ENCODE assay signal across 12 mouse cellular contexts in the genomic region with DNA sequence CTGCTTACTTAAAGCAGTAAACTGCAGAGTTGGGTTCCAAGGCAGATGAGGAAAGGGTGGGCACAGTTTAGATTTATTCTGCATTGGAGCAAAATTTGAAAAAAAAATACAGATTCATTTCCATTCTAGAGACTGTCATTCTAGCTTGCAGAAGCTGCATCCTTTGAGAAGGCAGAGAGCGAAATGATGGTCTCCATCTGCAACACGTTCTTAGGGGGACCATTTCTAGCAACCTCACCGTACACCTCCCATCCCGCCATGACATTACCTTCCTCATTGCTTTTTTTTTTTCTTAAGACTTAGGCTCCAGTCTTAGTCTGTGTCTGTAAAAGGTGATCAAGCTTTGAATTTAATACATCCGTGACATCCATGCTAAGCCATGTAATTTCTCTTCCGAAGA. TPM values are rescaled to one million over a fixed set of nuclear protein-coding genes. Genes with fewer than 3 reads are reported as not detected.
DNase-seq lines count a peak whose midpoint lies in the region; ATAC-seq and TF ChIP-seq lines count a peak whose summit lies in the region.
"Had no signal": no experiment of that assay in that cellular context is flagged by ENCODE, and none has a peak within 500 bp of the region (broad histone marks: within the 10 kb centered on the region; RNA-seq: fewer than 3 reads in every experiment).

No protein-coding gene starts in this region.

- H3K9me3 ChIP-seq in forebrain, embryonic 15.5 days = no peaks in the 10 kb centered on the region
- no peaks in the 10 kb centered on the region for H3K9me3 ChIP-seq in midbrain, postnatal 0 days (ENCODE audit: low read length)
- H3K9me3 ChIP-seq: embryonic facial prominence, embryonic 13.5 days; heart, embryonic 13.5 days had no signal

- H3K27ac ChIP-seq in cerebellum, adult 2 months (ENCODE audit: insufficient read depth, low read length) = peak overlapping the region; percentile 99; the same call in 1 of the 2 replicates
- H3K27ac ChIP-seq in left cerebral cortex, adult 2 months = peak overlapping the region; percentile 93
- peak overlapping the region; percentile 96 for H3K27ac ChIP-seq in forebrain, embryonic 15.5 days (replicated peaks)
- H3K27ac ChIP-seq in midbrain, postnatal 0 days (ENCODE audit: low read depth, low read length) = peak overlapping the region; percentile 96
- H3K27ac ChIP-seq: embryonic facial prominence, embryonic 13.5 days; heart, embryonic 13.5 days had no signal

- H3K4me3 ChIP-seq in cerebellum, adult 2 months (replicated peaks; ENCODE audit: insufficient read depth, low read depth, low read length) = peak overlapping the region; percentile 91
- H3K4me3 ChIP-seq in left cerebral cortex, adult 2 months = peak overlapping the region; percentile 66
- peak overlapping the region; percentile 69 for H3K4me3 ChIP-seq in forebrain, embryonic 15.5 days
- H3K4me3 ChIP-seq in midbrain, postnatal 0 days (ENCODE audit: low read depth, low read length) = peak overlapping the region; percentile 73

- no peak for ATAC-seq in forebrain, embryonic 15.5 days (replicated peaks)
- no peak for ATAC-seq in midbrain, postnatal 0 days (ENCODE audit: low FRiP score)

- H3K4me2 ChIP-seq in forebrain, embryonic 15.5 days (replicated peaks) = peak overlapping the region; percentile 92
- H3K4me2 ChIP-seq in midbrain, postnatal 0 days (ENCODE audit: low read depth, low read length, poor library complexity, severe bottlenecking) = peak overlapping the region; percentile 85

- no peak for TF ChIP-seq POLR2A in cerebellum, adult 2 months (IDR thresholded peaks at IDR 0.05; ENCODE audit: borderline replicate concordance, insufficient read depth, low read length)

- H3K27me3 ChIP-seq in cerebellum, adult 2 months (ENCODE audit: control insufficient read depth, insufficient read depth, low read length) = no peaks in the 10 kb centered on the region
- H3K27me3 ChIP-seq in forebrain, embryonic 15.5 days = no peaks in the 10 kb centered on the region
- no peaks in the 10 kb centered on the region for H3K27me3 ChIP-seq in midbrain, postnatal 0 days (ENCODE audit: insufficient read depth, low read length)

- WGBS in cerebellum, adult 2 months = 9% methylated on average over 6 of the region's 6 CpGs
- 59% methylated on average over 6 of the region's 6 CpGs for WGBS in forebrain, embryonic 15.5 days
- WGBS in midbrain, postnatal 0 days = 39% methylated on average over 6 of the region's 6 CpGs

- DNase-seq in cerebellum, adult 2 months = no peak
- DNase-seq in cerebellum, postnatal 4 days (ENCODE audit: low spot score in 2 of 2) = no peak
- no peak for DNase-seq in left cerebral cortex, adult 2 months (ENCODE audit: extremely low spot score in 1 of 2, low spot score in 2 of 2)
- DNase-seq in left cerebral cortex, postnatal 25 days (ENCODE audit: low spot score in 2 of 2) = no peak
- DNase-seq in midbrain, postnatal 0 days (ENCODE audit: low spot score) = no peak
- no peak for DNase-seq in kidney, adult 11 months
- no peak for DNase-seq in retina, embryonic 14.5 days (ENCODE audit: low spot score)
- DNase-seq: layer of hippocampus, adult 9-11 months; thymus, postnatal 4 days had no signal

- H3K4me1 ChIP-seq in cerebellum, adult 2 months (ENCODE audit: control insufficient read depth, insufficient read depth, low read length) = peaks cover 7% of the 10 kb centered on the region; the same call in 1 of the 2 replicates
- peaks cover 11% of the 10 kb centered on the region for H3K4me1 ChIP-seq in forebrain, embryonic 15.5 days
- H3K4me1 ChIP-seq in midbrain, postnatal 0 days (ENCODE audit: insufficient read depth, low read length) = no peaks in the 10 kb centered on the region

- intact Hi-C loops in left cerebral cortex, adult 2 months (cut with DNase I) = loop anchor here (5.0 to 10.0 kb wide), 8 partner anchors 201 to 1399 kb away; no protein-coding TSS in a partner anchor
- intact Hi-C loops in left cerebral cortex, postnatal 25 days (cut with DNase I) = loop anchor here (5.0 to 10.0 kb wide), 3 partner anchors 1014 to 1401 kb away; no protein-coding TSS in a partner anchor

- no peak for TF ChIP-seq CTCF in cerebellum, adult 2 months (IDR thresholded peaks at IDR 0.05; ENCODE audit: borderline replicate concordance, insufficient read depth, low read depth, low read length)
- TF ChIP-seq CTCF in left cerebral cortex, adult 2 months (IDR thresholded peaks at IDR 0.05) = no peak
- TF ChIP-seq CTCF in midbrain, postnatal 0 days (IDR thresholded peaks at IDR 0.05) = no peak

- peak overlapping the region; percentile 97 for H3K9ac ChIP-seq in forebrain, embryonic 15.5 days (replicated peaks)
- peak overlapping the region; percentile 94 for H3K9ac ChIP-seq in midbrain, postnatal 0 days (replicated peaks; ENCODE audit: low read length, poor library complexity, severe bottlenecking)
- H3K9ac ChIP-seq: embryonic facial prominence, embryonic 13.5 days had no signal

- no peaks in the 10 kb centered on the region for H3K36me3 ChIP-seq in forebrain, embryonic 15.5 days
- no peaks in the 10 kb centered on the region for H3K36me3 ChIP-seq in midbrain, postnatal 0 days (ENCODE audit: insufficient read depth, low read length)
- H3K36me3 ChIP-seq: embryonic facial prominence, embryonic 13.5 days; heart, embryonic 13.5 days had no signal

RNA-seq across cellular contexts. Expression of gene Arpp21, which starts 2.4 kb away (rescaled TPM):
- polyA plus RNA-seq in cerebellum, adult 2 months (2012; rRNA removed) = 116 and 124 TPM in 2 replicates
- total RNA-seq in left cerebral cortex, adult 2 months (2021) = 100 to 1,000 TPM; 762 to 763 TPM
- total RNA-seq in left cerebral cortex, postnatal 25 days (2021) = 100 to 1,000 TPM; 805 to 898 TPM
- polyA plus RNA-seq in forebrain, embryonic 15.5 days (2015; fragmentation: Nextera tagmentation; extraction: Ambion mirVana) = 71.4 and 76.3 TPM in 2 replicates
- total RNA-seq in midbrain, postnatal 0 days (2014; rRNA removed) = 89.5 and 91.3 TPM in 2 replicates
- 56.3 and 58.5 TPM in 2 replicates for polyA plus RNA-seq in midbrain, postnatal 0 days (2015; fragmentation: Nextera tagmentation; extraction: Ambion mirVana)
